In genomic region chr12:81796541-81796940, GRCm38 (mm10) we compare ENCODE assay signal across 10 mouse cellular contexts. TPM values are rescaled to one million over a fixed set of nuclear protein-coding genes. Genes with fewer than 3 reads are reported as not detected.
DNase-seq lines count a peak whose midpoint lies in the region; ATAC-seq and TF ChIP-seq lines count a peak whose summit lies in the region.
"Had no signal": no experiment of that assay in that cellular context is flagged by ENCODE, and none has a peak within 500 bp of the region (broad histone marks: within the 10 kb centered on the region; RNA-seq: fewer than 3 reads in every experiment).

No protein-coding gene starts in this region.

- no peaks in the 10 kb centered on the region for H3K9me3 ChIP-seq in liver, embryonic 12.5 days (replicated peaks)
- H3K9me3 ChIP-seq in kidney, embryonic 14.5 days (ENCODE audit: control insufficient read depth, low read length), result no peaks in the 10 kb centered on the region
- H3K9me3 ChIP-seq in liver, embryonic 14.5 days (ENCODE audit: control insufficient read depth, low read length), result no peaks in the 10 kb centered on the region
- H3K9me3 ChIP-seq: embryonic facial prominence, embryonic 13.5 days; neural tube, embryonic 12.5 days had no signal

- whole genome bisulfite sequencing in liver, embryonic 12.5 days (ENCODE audit: insufficient replicate concordance), result 8% methylated on average over 7 of the region's 7 CpGs
- WGBS in kidney, embryonic 14.5 days, result 10% methylated on average over 7 of the region's 7 CpGs
- 4% methylated on average over 7 of the region's 7 CpGs for WGBS in liver, embryonic 14.5 days (ENCODE audit: insufficient replicate concordance)

- DNase-seq in liver, result peak; percentile 77
- peak; percentile 81 to 89 for DNase-seq in cerebellum, adult 18-20 months
- DNase-seq in forelimb bud, embryonic 11.5 days (ENCODE audit: low read depth, low spot score), result peak; percentile 76
- peak in 2 of 3 experiments; percentile 25 to 31 for DNase-seq in liver, embryonic 14.5 days (ENCODE audit: low read depth in 3 of 3, low spot score in 3 of 3)
- DNase-seq in ovary, postnatal 14 days (ENCODE audit: low spot score), result peak; percentile 87
- DNase-seq in thymus, postnatal 25 days, result peak; percentile 82

- H3K9ac ChIP-seq in liver, embryonic 12.5 days, result no peak overlapping the region
- no peak overlapping the region for H3K9ac ChIP-seq in kidney, embryonic 14.5 days (ENCODE audit: low read depth, low read length)
- H3K9ac ChIP-seq in liver, embryonic 14.5 days (replicated peaks), result no peak overlapping the region
- H3K9ac ChIP-seq: embryonic facial prominence, embryonic 13.5 days; neural tube, embryonic 12.5 days had no signal

- no peaks in the 10 kb centered on the region for H3K36me3 ChIP-seq in liver, embryonic 12.5 days
- H3K36me3 ChIP-seq in kidney, embryonic 14.5 days (ENCODE audit: control insufficient read depth, insufficient read depth, low read length), result no peaks in the 10 kb centered on the region
- H3K36me3 ChIP-seq in liver, embryonic 14.5 days (replicated peaks; ENCODE audit: control insufficient read depth, insufficient read depth, low read depth), result no peaks in the 10 kb centered on the region
- H3K36me3 ChIP-seq: embryonic facial prominence, embryonic 13.5 days; neural tube, embryonic 12.5 days had no signal

- H3K4me2 ChIP-seq in liver, embryonic 12.5 days, result no peak overlapping the region
- no peak overlapping the region for H3K4me2 ChIP-seq in kidney, embryonic 14.5 days (replicated peaks; ENCODE audit: low read depth, low read length)
- no peak overlapping the region for H3K4me2 ChIP-seq in liver, embryonic 14.5 days (ENCODE audit: low read depth)
- H3K4me2 ChIP-seq: embryonic facial prominence, embryonic 13.5 days; neural tube, embryonic 12.5 days had no signal

- no peak overlapping the region for H3K27ac ChIP-seq in liver, embryonic 12.5 days
- H3K27ac ChIP-seq in kidney, embryonic 14.5 days (ENCODE audit: low read depth, low read length), result no peak overlapping the region
- H3K27ac ChIP-seq in liver, embryonic 14.5 days, result no peak overlapping the region
- H3K27ac ChIP-seq: embryonic facial prominence, embryonic 13.5 days; neural tube, embryonic 12.5 days had no signal

- peak; percentile 83 for TF ChIP-seq CTCF in liver, embryonic 14.5 days (IDR thresholded peaks at IDR 0.05; ENCODE audit: low read depth)

- H3K27me3 ChIP-seq in liver, embryonic 12.5 days (replicated peaks), result no peaks in the 10 kb centered on the region
- H3K27me3 ChIP-seq in kidney, embryonic 14.5 days (ENCODE audit: control insufficient read depth, insufficient read depth, low read length), result no peaks in the 10 kb centered on the region; the same call in 1 of the 2 replicates
- no peaks in the 10 kb centered on the region for H3K27me3 ChIP-seq in liver, embryonic 14.5 days (ENCODE audit: control insufficient read depth, insufficient read depth, low read length)
- H3K27me3 ChIP-seq: embryonic facial prominence, embryonic 13.5 days; neural tube, embryonic 12.5 days had no signal

- no peak overlapping the region for H3K4me3 ChIP-seq in liver, embryonic 12.5 days
- H3K4me3 ChIP-seq in kidney, embryonic 14.5 days (ENCODE audit: low read length), result no peak overlapping the region
- H3K4me3 ChIP-seq in liver, embryonic 14.5 days (ENCODE audit: insufficient read depth in 1 of 2, low read depth in 2 of 2, low read length in 2 of 2), result no peak overlapping the region
- H3K4me3 ChIP-seq: embryonic facial prominence, embryonic 13.5 days; neural tube, embryonic 12.5 days had no signal

- no peak for ATAC-seq in liver, embryonic 12.5 days
- ATAC-seq in kidney, embryonic 14.5 days (ENCODE audit: low FRiP score, low TSS enrichment), result peak; percentile 46; the same call in 1 of the 2 replicates
- no peak for ATAC-seq in liver, embryonic 14.5 days (ENCODE audit: insufficient read depth)

- TF ChIP-seq EP300 in liver, embryonic 14.5 days (IDR thresholded peaks at IDR 0.05; ENCODE audit: low read depth), result no peak

- H3K4me1 ChIP-seq in liver, embryonic 12.5 days, result no peaks in the 10 kb centered on the region
- H3K4me1 ChIP-seq in kidney, embryonic 14.5 days (ENCODE audit: control insufficient read depth, insufficient read depth, low read length), result no peaks in the 10 kb centered on the region
- H3K4me1 ChIP-seq in liver, embryonic 14.5 days (replicated peaks; ENCODE audit: control insufficient read depth in 2 of 2, insufficient read depth in 2 of 2, low read length in 1 of 2), result no peaks in the 10 kb centered on the region
- H3K4me1 ChIP-seq: embryonic facial prominence, embryonic 13.5 days; neural tube, embryonic 12.5 days had no signal

RNA-seq across cellular contexts. Expression of gene Map3k9, which starts 15.6 kb away (rescaled TPM):
- polyA plus RNA-seq in liver, embryonic 12.5 days (2016; fragmentation: Nextera tagmentation; extraction: Ambion mirVana), result 0.12 and 0.15 TPM in 2 replicates
- 0.99 and 1.9 TPM in 2 replicates for polyA plus RNA-seq in kidney, embryonic 14.5 days (2014; fragmentation: Nextera tagmentation; extraction: Ambion mirVana)
- 0.02 and 0.03 TPM in 2 replicates for polyA plus RNA-seq in liver, embryonic 14.5 days (2012; rRNA removed)
- polyA plus RNA-seq in liver, embryonic 14.5 days (2014; fragmentation: Nextera tagmentation; extraction: Ambion mirVana), result 0.04 and 0.06 TPM in 2 replicates

Comparison
In these comparisons a context has a peak if more than half of its experiments do, and no peak if none do; other contexts are left out.
1. DNase-seq: peak in every context shown above with its lines; median percentile 87 in ovary, postnatal 14 days; 85 in cerebellum, adult 18-20 months; 82 in thymus, postnatal 25 days; 77 in liver; 76 in forelimb bud, embryonic 11.5 days; 28 in liver, embryonic 14.5 days.